Mouse (Mus musculus): ENCODE data around the gene Golga4.

- TF ChIP-seq GATA1 (IDR thresholded peaks at IDR 0.05; ENCODE audit: borderline replicate concordance, low read length) (no peak), FLI1 (IDR thresholded peaks at IDR 0.05; ENCODE audit: low read length) (no peak)
These were observed 49.7 kb upstream of the Golga4 start for GRCm38 (mm10) chr9:118456405-118456804.
